Mouse (Mus musculus) c-Kit-positive CD71-positive TER-119-negative erythroid progenitor cells, embryonic 14.5 days (primary cell): ENCODE measurements around the gene Lrrk1.

Experiments used
- DNase-seq: peaks from one replicate; pipeline ENCODE4 v3.0.0-alpha.2; 2013; ENCODE audit warnings: low read depth

Lrrk1 gene

DNA sequence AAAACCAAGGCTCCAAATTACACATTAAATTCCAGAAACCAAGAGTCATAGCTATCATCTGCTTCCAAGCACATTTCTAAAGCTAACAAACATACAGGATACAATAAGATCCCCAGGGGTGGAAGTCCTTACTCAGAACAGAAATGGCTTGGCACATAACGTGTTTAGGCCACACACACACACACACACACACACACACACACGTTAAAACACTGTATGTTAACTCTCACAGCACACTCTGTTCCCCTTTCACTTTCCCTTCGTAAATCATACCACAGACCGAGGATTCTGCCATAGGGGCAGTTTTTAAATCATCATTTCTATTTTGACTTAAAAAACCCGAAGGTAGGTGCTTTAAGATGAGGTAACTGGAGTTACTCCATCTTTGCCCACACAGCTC is 3.9 kb downstream of the Lrrk1 start:
- DNase-seq, result no peak

- DNase-seq, result no peak
Observed at GRCm38 (mm10) chr7:66376560-66376959, 11.6 kb downstream of the Lrrk1 start.

DNA sequence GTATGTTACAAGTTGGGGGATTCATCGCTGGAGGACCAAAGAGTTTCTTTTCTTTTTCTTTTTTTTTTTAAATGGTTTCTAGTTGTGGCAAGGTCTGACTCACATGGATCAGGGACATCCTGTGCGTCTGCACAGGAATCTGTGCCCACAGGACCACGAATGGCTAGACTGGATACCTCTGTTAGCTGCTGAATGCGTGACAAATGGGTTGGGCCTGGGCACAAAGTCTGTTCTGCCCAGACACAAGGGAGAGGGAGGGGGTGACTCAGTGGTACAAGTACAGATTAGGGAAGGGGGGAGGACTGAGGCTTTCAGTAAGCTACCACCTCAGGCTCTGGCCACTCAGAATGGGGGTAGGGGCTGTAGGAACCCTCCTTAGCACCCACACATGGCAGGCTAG is 12.4 kb downstream of the Lrrk1 start:
- DNase-seq, result no peak

DNA sequence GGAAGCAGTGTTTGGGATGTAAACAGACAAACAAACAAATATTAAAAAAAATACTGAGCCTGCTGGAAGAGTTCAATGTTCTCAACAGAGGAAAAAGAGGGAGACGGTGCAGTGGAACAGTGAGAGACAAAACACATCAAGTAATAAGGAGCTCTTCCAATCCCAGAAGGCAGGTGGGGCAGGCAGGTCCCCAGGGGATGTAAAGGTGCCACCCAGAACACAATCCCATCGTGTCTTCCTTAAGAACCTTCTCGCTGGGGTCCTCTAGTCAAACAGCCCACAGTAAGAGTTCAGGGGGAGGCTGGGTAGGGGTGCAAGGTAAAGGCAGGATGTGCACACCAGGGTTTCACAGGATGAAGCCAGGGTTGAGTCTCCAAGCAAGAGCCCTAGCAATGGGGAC is 14.8 kb downstream of the Lrrk1 start:
- no peak for DNase-seq

DNA sequence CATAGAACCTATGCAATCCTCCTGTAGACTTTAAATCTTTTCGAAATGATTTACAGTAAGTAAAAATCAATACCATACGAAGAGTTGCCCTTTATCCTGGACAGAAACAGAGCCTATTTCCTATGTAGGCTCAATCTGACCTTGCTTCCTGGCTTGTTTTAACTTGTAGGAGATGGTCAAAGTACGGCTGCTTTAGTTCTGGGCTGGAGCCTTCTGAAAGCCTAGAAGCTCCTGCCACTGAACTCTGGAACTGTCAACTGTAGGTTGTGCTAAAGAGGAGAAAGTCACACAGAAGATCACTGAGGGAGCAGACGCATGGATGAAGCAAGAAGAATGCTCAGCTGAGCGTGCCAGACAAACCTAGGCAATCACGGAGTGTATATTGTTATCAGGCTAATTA is 17.2 kb downstream of the Lrrk1 start:
- no peak for DNase-seq

DNA sequence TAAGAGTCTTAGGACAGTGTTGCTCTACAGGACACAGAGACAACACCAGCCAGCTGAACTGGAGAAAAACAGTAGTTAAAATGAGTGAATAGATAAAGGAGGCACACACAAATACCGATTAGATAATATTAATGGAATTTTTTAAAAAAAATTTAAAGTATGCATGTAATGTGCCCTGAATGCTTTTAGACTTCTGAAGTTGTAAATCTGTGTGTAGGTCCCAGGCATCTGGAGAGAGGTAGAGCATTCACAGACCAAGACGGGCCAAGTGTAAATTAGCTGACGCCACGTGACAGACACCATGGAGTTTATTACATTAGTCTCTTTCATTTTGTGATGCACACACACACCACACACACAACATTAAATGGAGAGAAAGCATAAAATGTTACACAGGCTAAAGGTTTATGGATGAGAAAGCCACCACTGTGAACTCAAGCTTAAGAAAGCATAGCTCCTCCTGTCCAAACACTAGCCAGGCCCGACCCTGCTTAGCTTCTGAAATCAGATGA is 18.2 kb downstream of the Lrrk1 start:
- no peak for DNase-seq

- no peak for DNase-seq
Observed at GRCm38 (mm10) chr7:66369071-66369933, 18.8 kb downstream of the Lrrk1 start.

DNA sequence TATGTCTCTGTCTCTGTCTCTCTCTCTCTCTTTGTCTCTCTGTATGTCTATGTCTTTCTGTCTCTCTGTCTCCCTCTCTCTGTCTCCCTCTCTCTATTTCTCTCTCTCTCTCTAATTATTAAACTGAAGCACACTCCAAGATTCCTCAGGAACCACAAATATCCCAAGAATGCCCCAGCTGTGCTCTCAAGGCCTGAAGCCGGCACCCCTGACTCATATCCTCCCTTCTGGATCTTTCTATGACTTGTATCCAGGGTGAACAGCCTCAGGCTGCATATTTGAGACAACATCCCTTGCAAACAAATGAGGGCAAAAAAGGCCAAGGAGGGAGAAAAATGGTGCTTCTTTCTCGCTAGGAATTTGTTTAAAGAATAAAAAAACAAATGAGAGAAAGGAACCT is 22.2 kb downstream of the Lrrk1 start, which contains the start of gene Gm10974:
Gene Gm10974, plus strand, starts transcription at position 2 of the 400 bp plus-strand sequence.
- no peak for DNase-seq

GRCm38 (mm10) chr7:66365411-66365810 is 22.7 kb downstream of the Lrrk1 start:
- no peak for DNase-seq

DNA sequence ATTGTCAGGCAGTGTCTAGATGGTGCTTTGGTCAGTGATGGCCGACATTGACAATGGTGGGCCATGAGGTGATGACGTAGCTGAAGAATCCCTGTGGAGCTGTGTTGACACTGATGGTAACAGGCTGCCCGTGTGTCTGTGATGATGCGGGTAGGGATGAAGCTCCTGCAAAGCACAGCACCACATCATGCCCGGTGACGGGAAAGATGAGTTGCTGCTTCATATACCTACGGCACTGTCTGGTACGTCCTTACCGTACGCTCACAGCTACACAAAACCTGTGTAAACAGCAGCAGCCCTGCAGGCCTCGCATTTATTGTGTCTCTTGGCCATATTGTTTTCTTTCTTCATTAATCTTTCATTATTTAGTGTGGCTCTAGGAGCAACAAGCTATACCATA is 23.7 kb downstream of the Lrrk1 start:
- DNase-seq, result no peak

DNA sequence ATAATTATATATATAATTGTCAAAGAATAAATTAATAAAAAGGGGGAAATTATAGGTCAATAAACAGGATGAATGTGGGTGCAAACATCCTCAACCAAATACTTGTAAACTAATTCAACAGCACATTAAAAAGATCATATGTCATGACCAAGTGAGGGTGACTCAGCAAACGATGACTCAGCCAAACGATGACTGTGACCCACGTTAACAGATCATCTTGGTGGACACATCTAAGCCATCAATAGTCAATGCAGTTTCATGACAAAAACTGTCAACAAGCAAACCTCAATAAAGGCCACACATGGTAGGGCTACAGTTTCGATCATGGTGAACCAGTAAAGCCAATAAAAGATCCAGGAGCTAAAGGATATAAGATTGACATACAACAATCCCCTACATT is 29.1 kb downstream of the Lrrk1 start:
- no peak for DNase-seq

DNA sequence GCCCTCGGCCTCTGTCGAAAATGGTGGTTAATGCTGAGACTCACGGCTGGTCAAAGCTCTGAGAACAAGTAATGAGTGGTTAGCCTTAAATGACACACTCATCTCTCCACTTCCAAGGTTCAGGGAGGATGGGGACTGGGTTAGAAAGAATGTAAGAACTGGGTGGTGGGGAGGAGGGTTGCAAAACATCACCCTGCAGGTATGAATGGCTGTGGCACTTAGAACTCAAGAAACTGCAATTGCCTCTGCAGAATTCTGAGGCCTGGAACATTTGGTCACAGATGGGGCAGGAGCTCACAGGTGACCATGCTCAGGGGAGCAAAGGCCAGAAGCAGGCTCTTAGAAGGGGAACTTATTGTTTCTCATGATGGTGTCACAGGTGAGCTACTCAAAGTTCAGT is 29.7 kb downstream of the Lrrk1 start:
- no peak for DNase-seq

GRCm38 (mm10) chr7:66355791-66356522 is 32.2 kb downstream of the Lrrk1 start:
- no peak for DNase-seq

GRCm38 (mm10) chr7:66354911-66355310 is 33.2 kb downstream of the Lrrk1 start:
- DNase-seq, result no peak

DNA sequence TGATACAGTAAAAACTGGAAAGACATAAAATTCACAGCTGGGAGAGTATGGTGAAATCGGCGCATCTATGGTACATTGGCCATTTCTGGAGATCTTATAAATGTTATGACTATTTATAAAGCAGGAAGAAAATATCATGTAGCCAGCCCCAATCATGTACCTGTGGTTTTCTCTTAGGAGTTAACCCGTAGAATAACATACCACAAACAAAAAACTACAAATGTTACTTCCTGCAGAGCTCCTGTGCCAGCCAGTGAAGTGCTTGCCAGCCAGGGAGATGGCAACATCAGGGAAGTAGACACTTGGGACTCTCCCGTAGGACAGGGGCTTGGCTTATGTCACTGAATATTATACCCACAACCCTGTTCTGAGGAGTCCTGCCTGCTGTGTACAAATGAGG is 37.1 kb downstream of the Lrrk1 start:
- DNase-seq, result no peak

GRCm38 (mm10) chr7:66349670-66350069 is 38.5 kb downstream of the Lrrk1 start:
- DNase-seq, result no peak

GRCm38 (mm10) chr7:66348588-66348987 is 39.6 kb downstream of the Lrrk1 start:
- DNase-seq, result no peak

DNA sequence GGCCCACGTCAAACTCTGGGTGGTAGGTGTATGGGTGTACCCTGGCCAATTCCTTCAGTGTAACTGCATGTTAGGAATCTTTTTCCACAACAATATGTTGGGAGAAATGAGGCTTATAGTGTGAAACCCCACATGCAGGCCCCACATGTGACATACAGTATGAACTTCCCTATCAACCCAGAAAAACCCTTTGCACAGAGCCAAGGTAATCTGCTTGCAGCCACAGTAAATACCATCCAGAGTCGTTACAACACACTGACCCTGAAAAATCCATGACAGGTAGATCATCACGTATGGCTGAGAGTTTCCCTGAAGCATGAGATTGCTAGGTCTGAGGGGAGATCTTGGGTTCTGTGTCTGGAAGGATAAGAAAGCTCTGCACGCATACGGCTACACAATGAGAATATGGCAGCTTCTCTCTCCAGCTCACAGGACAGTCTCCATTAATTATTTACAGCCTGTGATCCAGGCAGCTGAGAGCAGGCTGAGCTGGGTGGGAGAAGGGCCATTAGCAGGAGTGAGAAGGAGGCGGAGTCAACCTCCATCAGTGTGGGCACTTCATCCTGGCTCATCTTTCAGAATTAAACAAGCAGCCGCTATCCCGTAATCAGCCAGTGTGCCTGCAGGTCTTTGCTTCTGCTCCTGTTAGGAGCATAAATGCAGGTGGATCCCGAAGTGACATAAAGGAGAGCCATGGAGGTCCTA is 41.0 kb downstream of the Lrrk1 start:
- DNase-seq, result no peak

DNA sequence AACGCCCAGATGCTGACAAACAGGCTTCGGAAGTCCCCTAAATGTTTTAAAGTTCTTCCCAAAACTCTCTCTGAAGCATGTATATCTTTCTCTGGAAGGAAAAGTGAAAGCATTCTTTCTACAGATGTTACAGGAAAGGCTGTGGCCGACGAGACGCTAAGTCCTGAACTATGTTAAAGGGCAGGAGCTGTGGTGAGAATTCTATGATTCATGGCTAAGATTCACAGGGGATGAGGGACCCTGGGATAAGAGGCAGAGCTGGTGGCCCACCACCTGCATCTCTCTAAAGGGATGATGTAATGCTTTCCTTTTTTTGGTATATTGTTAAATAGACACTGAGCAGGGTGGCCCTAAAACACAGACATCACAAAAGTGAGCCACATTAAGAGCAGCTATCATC is 44.8 kb downstream of the Lrrk1 start:
- no peak for DNase-seq

GRCm38 (mm10) chr7:66342831-66343230 is 45.3 kb downstream of the Lrrk1 start:
- no peak for DNase-seq

DNA sequence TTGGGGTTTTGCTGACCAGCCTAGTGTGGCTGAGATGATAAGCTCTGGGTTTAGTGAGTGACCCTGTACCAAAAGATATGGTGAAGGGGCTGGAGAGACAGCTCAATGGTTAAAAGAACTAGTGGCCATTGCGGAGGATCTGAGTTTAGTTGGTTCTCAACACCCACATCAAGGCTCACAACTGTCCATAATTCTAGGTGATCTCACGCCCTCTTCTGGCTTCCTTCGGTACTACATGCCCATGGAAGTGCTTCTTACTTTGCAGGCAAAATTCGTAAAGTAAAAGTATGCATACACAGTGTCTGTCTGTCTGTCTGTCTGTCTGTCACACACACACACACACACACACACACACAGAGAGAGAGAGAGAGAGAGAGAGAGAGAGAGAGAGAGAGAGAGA is 45.8 kb downstream of the Lrrk1 start:
- DNase-seq, result peak; percentile 54

GRCm38 (mm10) chr7:66340044-66340443 is 48.1 kb downstream of the Lrrk1 start:
- no peak for DNase-seq

- DNase-seq, result no peak
Observed at GRCm38 (mm10) chr7:66339625-66340024, 48.5 kb downstream of the Lrrk1 start.
